15 mouse cellular contexts compared by ENCODE assay signal in genomic region chr2:122317384-122317783, GRCm38 (mm10). TPM values are rescaled to one million over a fixed set of nuclear protein-coding genes. Genes with fewer than 3 reads are reported as not detected.
"Had no signal": no experiment of that assay in that cellular context is flagged by ENCODE, and none has a peak within 500 bp of the region (broad histone marks: within the 10 kb centered on the region; RNA-seq: fewer than 3 reads in every experiment).

No protein-coding gene starts in this region.

- DNase-seq: liver, postnatal 0 days; lung, adult 2 months; lung, postnatal 14 days; lung, postnatal 36 days; retina, postnatal 1 day; right cerebral cortex, adult 18-20 months; right cerebral cortex, postnatal 25 days; right cerebral cortex, postnatal 4 days; thymus, adult 18-20 months; thymus, postnatal 14 days; thymus, postnatal 36 days had no signal

RNA-seq across cellular contexts. Expression of gene Duox1, which starts 1.9 kb away (rescaled TPM):
- total RNA-seq: megakaryocyte progenitor cell, adult 5-6 weeks; monocyte, adult 5-6 weeks; neutrophil, adult 5-6 weeks had no signal

RNA-seq across cellular contexts. Expression of gene Duoxa1, which starts 3.9 kb away (rescaled TPM):
- total RNA-seq: megakaryocyte progenitor cell, adult 5-6 weeks; midbrain, postnatal 0 days; monocyte, adult 5-6 weeks; neutrophil, adult 5-6 weeks had no signal

RNA-seq across cellular contexts. Expression of gene Duoxa2, which starts 18.7 kb away (rescaled TPM):
- total RNA-seq: megakaryocyte progenitor cell, adult 5-6 weeks; monocyte, adult 5-6 weeks had no signal

RNA-seq across cellular contexts. Expression of gene Duox2, which starts 19.1 kb away (rescaled TPM):
- total RNA-seq: megakaryocyte progenitor cell, adult 5-6 weeks; monocyte, adult 5-6 weeks; neutrophil, adult 5-6 weeks had no signal
